ENCODE assay signal across 8 mouse cellular contexts in genomic region chr7:128779305-128779704, GRCm38 (mm10). TPM values are rescaled to one million over a fixed set of nuclear protein-coding genes. Genes with fewer than 3 reads are reported as not detected.
A peak's percentile ranks its signal among the peaks of the same experiment; 100 is the strongest.
DNase-seq lines count a peak whose midpoint lies in the region; ATAC-seq and TF ChIP-seq lines count a peak whose summit lies in the region.
"Had no signal": no experiment of that assay in that cellular context is flagged by ENCODE, and none has a peak within 500 bp of the region (broad histone marks: within the 10 kb centered on the region; RNA-seq: fewer than 3 reads in every experiment).

No protein-coding gene starts in this region.

- H3K27ac ChIP-seq in CH12.LX (ENCODE audit: insufficient read depth, low read depth) = no peak overlapping the region
- H3K27ac ChIP-seq in forebrain, embryonic 12.5 days = no peak overlapping the region
- H3K27ac ChIP-seq in kidney, embryonic 14.5 days (ENCODE audit: low read depth, low read length) = no peak overlapping the region
- H3K27ac ChIP-seq in liver, embryonic 11.5 days (ENCODE audit: low read depth, low read length) = no peak overlapping the region
- no peak overlapping the region for H3K27ac ChIP-seq in neural tube, embryonic 15.5 days (replicated peaks)
- H3K27ac ChIP-seq: limb, embryonic 12.5 days had no signal

- TF ChIP-seq EP300 in CH12.LX (IDR thresholded peaks at IDR 0.05; ENCODE audit: low read length) = no peak

- in situ Hi-C loops in CH12.LX (cut with MboI; ENCODE audit: low pct_ligation_motif_present, low pct_unique_long_range_greater_than_20kb, low sequenced_read_pairs) = no loop called here

- no peak overlapping the region for H3K4me3 ChIP-seq in CH12.LX (replicated peaks in 1 of 3; ENCODE audit: low read depth in 2 of 3, low read length in 2 of 3, poor library complexity in 1 of 3)
- H3K4me3 ChIP-seq in forebrain, embryonic 12.5 days (replicated peaks) = no peak overlapping the region
- H3K4me3 ChIP-seq in kidney, embryonic 14.5 days (ENCODE audit: low read length) = no peak overlapping the region
- H3K4me3 ChIP-seq in liver, embryonic 11.5 days (ENCODE audit: low read depth, low read length) = no peak overlapping the region
- H3K4me3 ChIP-seq in neural tube, embryonic 15.5 days (replicated peaks) = no peak overlapping the region
- H3K4me3 ChIP-seq: limb, embryonic 12.5 days had no signal

- peak; percentile 69; the same call in 1 of the 2 replicates for ATAC-seq in forebrain, embryonic 12.5 days (ENCODE audit: low FRiP score)
- peak; percentile 69; the same call in 1 of the 2 replicates for ATAC-seq in kidney, embryonic 14.5 days (ENCODE audit: low FRiP score, low TSS enrichment)
- peak; percentile 64; the same call in 1 of the 2 replicates for ATAC-seq in liver, embryonic 11.5 days (replicated peaks; ENCODE audit: low FRiP score)
- ATAC-seq in neural tube, embryonic 15.5 days (ENCODE audit: low FRiP score) = peak; percentile 68; the same call in 1 of the 2 replicates

- H3K9ac ChIP-seq in CH12.LX (ENCODE audit: insufficient read depth, low read depth) = no peak overlapping the region
- H3K9ac ChIP-seq in forebrain, embryonic 12.5 days = no peak overlapping the region
- H3K9ac ChIP-seq in kidney, embryonic 14.5 days (ENCODE audit: low read depth, low read length) = no peak overlapping the region
- no peak overlapping the region for H3K9ac ChIP-seq in liver, embryonic 11.5 days (ENCODE audit: low read depth, low read length)
- no peak overlapping the region for H3K9ac ChIP-seq in neural tube, embryonic 15.5 days (replicated peaks)
- H3K9ac ChIP-seq: limb, embryonic 12.5 days had no signal

- no peaks in the 10 kb centered on the region for H3K9me3 ChIP-seq in CH12.LX (replicated peaks; ENCODE audit: low read length)
- no peaks in the 10 kb centered on the region for H3K9me3 ChIP-seq in forebrain, embryonic 12.5 days
- no peaks in the 10 kb centered on the region for H3K9me3 ChIP-seq in kidney, embryonic 14.5 days (ENCODE audit: control insufficient read depth, low read length)
- no peaks in the 10 kb centered on the region for H3K9me3 ChIP-seq in liver, embryonic 11.5 days (ENCODE audit: control insufficient read depth, low read length)
- H3K9me3 ChIP-seq in neural tube, embryonic 15.5 days (replicated peaks) = no peaks in the 10 kb centered on the region
- H3K9me3 ChIP-seq: limb, embryonic 12.5 days had no signal

- WGBS in forebrain, embryonic 12.5 days = 39% methylated on average over 6 of the region's 6 CpGs
- WGBS in kidney, embryonic 14.5 days = 54% methylated on average over 6 of the region's 6 CpGs
- whole genome bisulfite sequencing in liver, embryonic 11.5 days = 61% methylated on average over 6 of the region's 6 CpGs
- 41% methylated on average over 6 of the region's 6 CpGs for WGBS in neural tube, embryonic 15.5 days

- no peak overlapping the region for H3K4me2 ChIP-seq in CH12.LX (ENCODE audit: insufficient read depth, low read depth, poor library complexity, severe bottlenecking)
- no peak overlapping the region for H3K4me2 ChIP-seq in forebrain, embryonic 12.5 days
- H3K4me2 ChIP-seq in kidney, embryonic 14.5 days (replicated peaks; ENCODE audit: low read depth, low read length) = no peak overlapping the region
- no peak overlapping the region for H3K4me2 ChIP-seq in liver, embryonic 11.5 days
- H3K4me2 ChIP-seq in neural tube, embryonic 15.5 days = no peak overlapping the region
- H3K4me2 ChIP-seq: limb, embryonic 12.5 days had no signal

- dilution Hi-C loops in CH12.LX (cut with MboI; ENCODE audit: extremely low pct_ligation_motif_present, extremely low pct_unique_long_range_greater_than_20kb, low sequenced_read_pairs) = no loop called here

- no peaks in the 10 kb centered on the region for H3K4me1 ChIP-seq in CH12.LX (ENCODE audit: control insufficient read depth in 1 of 2, insufficient read depth in 2 of 2)
- H3K4me1 ChIP-seq in forebrain, embryonic 12.5 days = no peaks in the 10 kb centered on the region
- H3K4me1 ChIP-seq in kidney, embryonic 14.5 days (ENCODE audit: control insufficient read depth, insufficient read depth, low read length) = no peaks in the 10 kb centered on the region
- H3K4me1 ChIP-seq in liver, embryonic 11.5 days (replicated peaks; ENCODE audit: control insufficient read depth, insufficient read depth, low read length) = no peaks in the 10 kb centered on the region
- 0 out of 2 replicates have a peak, but pooled peaks cover 2% of the 10 kb centered on the region for H3K4me1 ChIP-seq in neural tube, embryonic 15.5 days
- H3K4me1 ChIP-seq: limb, embryonic 12.5 days had no signal

- peak; percentile 71 to 78 for TF ChIP-seq CTCF in CH12.LX (conservative IDR thresholded peaks at IDR 0.05 in 1 of 2, IDR thresholded peaks at IDR 0.05 in 1 of 2; ENCODE audit: low read depth in 2 of 2, low read length in 2 of 2)

- DNase-seq in A20 (ENCODE audit: low read depth, low spot score) = peak; percentile 61
- DNase-seq in CH12.LX (ENCODE audit: extremely low read depth) = peak; percentile 59
- DNase-seq in c-Kit-positive CD71-negative TER-119-negative erythroid progenitor cells, embryonic 14.5 days (ENCODE audit: low read depth) = peak; percentile 39
- DNase-seq in liver, embryonic 11.5 days (ENCODE audit: low spot score) = no peak

- peaks cover 65 to 90% of the 10 kb centered on the region in 2 experiments for H3K36me3 ChIP-seq in CH12.LX (replicated peaks in 1 of 2; ENCODE audit: control insufficient read depth in 1 of 2, insufficient read depth in 1 of 2, low read length in 1 of 2)
- peaks cover 75% of the 10 kb centered on the region for H3K36me3 ChIP-seq in forebrain, embryonic 12.5 days (replicated peaks)
- H3K36me3 ChIP-seq in kidney, embryonic 14.5 days (ENCODE audit: control insufficient read depth, insufficient read depth, low read length) = peaks cover 82% of the 10 kb centered on the region
- H3K36me3 ChIP-seq in liver, embryonic 11.5 days (ENCODE audit: control insufficient read depth, insufficient read depth, low read length) = peaks cover 43% of the 10 kb centered on the region
- H3K36me3 ChIP-seq in neural tube, embryonic 15.5 days = peaks cover 75% of the 10 kb centered on the region

- TF ChIP-seq POLR2A in CH12.LX (IDR thresholded peaks at IDR 0.05; ENCODE audit: low read depth, low read length) = no peak

- peak; percentile 52 for TF ChIP-seq RAD21 in CH12.LX (IDR thresholded peaks at IDR 0.05; ENCODE audit: low read depth, low read length)

- H3K79me2 ChIP-seq in CH12.LX (replicated peaks; ENCODE audit: control insufficient read depth, extremely low read depth, insufficient read depth, poor library complexity, severe bottlenecking) = no peaks in the 10 kb centered on the region

- no peaks in the 10 kb centered on the region for H3K27me3 ChIP-seq in CH12.LX (replicated peaks)
- no peaks in the 10 kb centered on the region for H3K27me3 ChIP-seq in forebrain, embryonic 12.5 days
- no peaks in the 10 kb centered on the region for H3K27me3 ChIP-seq in kidney, embryonic 14.5 days (ENCODE audit: control insufficient read depth, insufficient read depth, low read length)
- no peaks in the 10 kb centered on the region for H3K27me3 ChIP-seq in liver, embryonic 11.5 days (replicated peaks; ENCODE audit: control insufficient read depth, insufficient read depth, low read length)
- H3K27me3 ChIP-seq in neural tube, embryonic 15.5 days (replicated peaks) = no peaks in the 10 kb centered on the region
- H3K27me3 ChIP-seq: limb, embryonic 12.5 days had no signal

TF ChIP-seq in CH12.LX, 34 proteins besides CTCF, POLR2A, EP300 and RAD21 (continues in another document):
- TF ChIP-seq USF1 (IDR thresholded peaks at IDR 0.05; ENCODE audit: low read depth, low read length) (no peak), SIN3A (IDR thresholded peaks at IDR 0.05; ENCODE audit: low read length) (no peak), MXI1 (IDR thresholded peaks at IDR 0.05; ENCODE audit: low read depth, low read length) (no peak), MAZ (IDR thresholded peaks at IDR 0.05; ENCODE audit: low read depth, low read length) (no peak), NRF1 (IDR thresholded peaks at IDR 0.05; ENCODE audit: low read depth, low read length) (no peak), UBTF (IDR thresholded peaks at IDR 0.05; ENCODE audit: low read depth, low read length) (no peak), ELF1 (IDR thresholded peaks at IDR 0.05; ENCODE audit: low read depth, low read length) (no peak), BHLHE40 (IDR thresholded peaks at IDR 0.05; ENCODE audit: low read depth, low read length) (no peak), MYC (IDR thresholded peaks at IDR 0.05; ENCODE audit: low read depth, low read length) (0 out of 2 replicates have a peak, but pooled peaks have one; percentile 47), JUND (conservative IDR thresholded peaks at IDR 0.05; ENCODE audit: low read depth, low read length) (no peak), MAFK (IDR thresholded peaks at IDR 0.05; ENCODE audit: insufficient replicate concordance, low read length) (no peak), IRF4 (IDR thresholded peaks at IDR 0.05; ENCODE audit: low read depth, low read length) (no peak), POLR2AphosphoS2 (IDR thresholded peaks at IDR 0.05; ENCODE audit: low read depth, low read length) (no peak), PAX5 (IDR thresholded peaks at IDR 0.05; ENCODE audit: low read length) (no peak), USF2 (conservative IDR thresholded peaks at IDR 0.05; ENCODE audit: low read depth, low read length) (no peak), CHD2 (IDR thresholded peaks at IDR 0.05; ENCODE audit: low read length) (no peak), ZMIZ1 (IDR thresholded peaks at IDR 0.05; ENCODE audit: low read depth, low read length) (no peak)

RNA-seq across cellular contexts. Expression of gene Sec23ip, which starts 34.6 kb away (rescaled TPM):
- total RNA-seq in CH12.LX (2012; rRNA removed) (16.0 and 22.7 TPM in 2 replicates), CH12.LX (2014; rRNA removed) (18.9 and 19.3 TPM in 2 replicates)
- 33.6 and 40.1 TPM in 2 replicates for polyA plus RNA-seq in CH12.LX (2012; ENCODE audit: insufficient read length, low read depth)
- polyA plus RNA-seq in forebrain, embryonic 12.5 days (2016; fragmentation: Nextera tagmentation; extraction: Ambion mirVana) = 43.1 and 45.7 TPM in 2 replicates
- polyA plus RNA-seq in kidney, embryonic 14.5 days (2014; fragmentation: Nextera tagmentation; extraction: Ambion mirVana) = 22.5 and 38.4 TPM in 2 replicates
- polyA plus RNA-seq in liver, embryonic 11.5 days (2014; fragmentation: Nextera tagmentation; extraction: Ambion mirVana) = 40.8 and 43.7 TPM in 2 replicates
- polyA plus RNA-seq in neural tube, embryonic 15.5 days (2015; fragmentation: Nextera tagmentation; extraction: Ambion mirVana) = 35.7 and 36.6 TPM in 2 replicates

RNA-seq across cellular contexts. Expression of gene Mcmbp, which starts 39.0 kb away (rescaled TPM):
- total RNA-seq in CH12.LX (2012; rRNA removed) = 45.2 and 53.3 TPM in 2 replicates
- total RNA-seq in CH12.LX (2014; rRNA removed) = 59.7 and 69.4 TPM in 2 replicates
- polyA plus RNA-seq in CH12.LX (2012; ENCODE audit: insufficient read length, low read depth) = 75.7 and 85.9 TPM in 2 replicates
- polyA plus RNA-seq in forebrain, embryonic 12.5 days (2016; fragmentation: Nextera tagmentation; extraction: Ambion mirVana) = 73.3 and 83.0 TPM in 2 replicates
- 78.1 and 87.9 TPM in 2 replicates for polyA plus RNA-seq in kidney, embryonic 14.5 days (2014; fragmentation: Nextera tagmentation; extraction: Ambion mirVana)
- 54.7 and 59.4 TPM in 2 replicates for polyA plus RNA-seq in liver, embryonic 11.5 days (2014; fragmentation: Nextera tagmentation; extraction: Ambion mirVana)
- 39.5 and 42.8 TPM in 2 replicates for polyA plus RNA-seq in neural tube, embryonic 15.5 days (2015; fragmentation: Nextera tagmentation; extraction: Ambion mirVana)
